Mouse (Mus musculus) left cerebral cortex, adult 11 months (tissue): ENCODE results near the gene Plxna4.
"Not testable (repeated sequence)": the region's sequence is repeated elsewhere in the genome, so short reads cannot be mapped to it uniquely, and the experiment has no call there.

Experiments
- DNase-seq: peaks from one replicate; pipeline ENCODE4 v3.0.0; 2022; ENCODE audit warnings: low spot score

Gene Plxna4

DNA sequence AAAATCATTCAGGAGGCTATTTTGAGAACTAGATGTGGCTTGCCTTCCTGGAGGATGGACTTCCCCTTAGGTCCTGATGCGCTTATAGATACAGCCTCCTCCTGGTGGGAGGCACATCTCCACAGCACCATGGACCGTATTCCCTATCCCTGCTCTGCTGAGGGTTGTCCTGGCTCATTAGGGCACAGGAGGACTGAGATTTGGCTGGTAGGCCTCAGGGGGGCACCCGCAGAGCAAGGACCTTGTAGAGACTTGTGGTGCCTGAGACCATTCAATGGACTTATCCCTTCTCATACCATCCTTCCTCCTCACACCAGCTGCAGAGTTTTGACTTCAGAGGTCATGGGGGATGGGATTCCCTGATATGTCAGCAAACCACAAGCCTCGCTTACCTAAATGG is 47.8 kb downstream of the Plxna4 start:
- DNase-seq: no peak

DNA sequence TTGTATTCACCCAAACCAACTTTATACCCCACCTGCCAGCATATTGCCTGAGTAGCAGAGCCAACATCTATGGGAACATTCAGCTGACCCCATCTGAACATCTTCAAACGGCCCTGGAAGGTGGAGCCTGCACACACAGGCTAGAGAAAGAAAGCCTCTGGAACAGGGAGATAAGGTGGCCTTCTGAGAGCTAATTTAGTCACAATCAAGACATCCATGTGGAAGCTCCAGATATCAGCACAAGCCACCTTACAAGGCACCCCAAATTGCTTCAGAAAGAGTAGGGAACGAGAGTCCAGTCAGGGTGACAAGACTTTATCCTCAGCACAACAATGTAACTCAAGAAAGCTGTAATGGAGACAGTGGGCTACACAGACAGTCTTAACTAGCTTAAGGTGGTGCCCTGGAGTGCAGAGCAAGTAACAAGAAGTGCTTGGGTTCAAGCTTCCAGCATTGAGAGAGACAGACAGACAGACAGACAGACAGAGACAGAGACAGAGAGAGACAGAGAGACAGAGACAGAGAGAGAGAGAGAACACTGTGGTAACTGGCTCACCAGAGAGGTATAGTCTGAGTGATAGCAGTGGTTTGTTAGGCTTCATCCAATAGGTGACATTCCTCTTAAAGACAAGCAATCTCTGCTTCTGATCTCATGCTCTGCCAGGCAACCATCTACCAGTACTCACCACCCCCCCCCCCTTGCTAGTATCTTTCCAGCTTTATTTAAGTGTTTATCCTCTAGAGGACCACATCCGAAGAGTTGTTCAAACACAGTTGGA is 53.8 kb downstream of the Plxna4 start:
- no peak for DNase-seq

DNA sequence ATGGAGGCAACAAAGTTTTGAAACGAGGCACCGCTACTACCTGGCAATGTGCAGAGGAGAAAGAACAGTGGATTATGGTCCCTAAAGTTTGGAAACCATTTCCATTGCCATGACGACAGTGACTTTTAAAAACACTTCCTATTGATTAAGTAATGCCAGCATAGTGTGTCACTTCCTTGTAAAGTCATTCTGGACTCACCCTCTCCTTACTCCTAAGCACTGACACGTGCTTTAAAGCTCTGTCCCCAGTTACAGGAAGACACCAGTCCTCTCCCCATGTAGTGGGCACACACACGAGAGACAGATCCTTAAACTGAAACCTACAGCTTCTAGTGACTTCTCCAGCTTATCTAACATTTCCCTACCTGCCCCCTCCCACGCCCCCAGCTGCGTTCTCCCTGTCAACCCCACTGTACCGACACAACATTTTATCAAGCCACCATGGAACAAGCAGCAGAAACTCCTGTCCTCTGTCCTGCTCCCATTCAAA is 59.9 kb downstream of the Plxna4 start:
- DNase-seq: no peak

DNA sequence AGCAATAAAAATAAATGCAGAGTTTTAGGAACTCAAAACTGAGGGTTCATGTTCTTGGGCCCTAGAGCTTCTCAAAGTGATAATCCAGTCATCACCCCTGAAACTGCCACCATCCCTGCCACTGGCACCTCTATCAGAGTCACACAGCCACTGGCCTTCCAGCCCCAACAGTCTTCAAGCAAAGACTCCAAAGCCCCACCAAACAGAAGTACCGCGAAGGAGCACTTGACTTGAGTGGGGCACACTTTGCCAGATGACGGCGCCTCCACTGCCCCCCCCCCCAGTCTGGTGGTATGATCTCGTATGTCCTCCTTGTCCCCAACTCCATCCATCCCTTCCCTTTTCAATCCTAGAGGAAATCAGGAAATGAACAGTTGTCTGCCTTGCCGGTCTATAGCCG is 60.5 kb downstream of the Plxna4 start:
- no peak for DNase-seq

DNA sequence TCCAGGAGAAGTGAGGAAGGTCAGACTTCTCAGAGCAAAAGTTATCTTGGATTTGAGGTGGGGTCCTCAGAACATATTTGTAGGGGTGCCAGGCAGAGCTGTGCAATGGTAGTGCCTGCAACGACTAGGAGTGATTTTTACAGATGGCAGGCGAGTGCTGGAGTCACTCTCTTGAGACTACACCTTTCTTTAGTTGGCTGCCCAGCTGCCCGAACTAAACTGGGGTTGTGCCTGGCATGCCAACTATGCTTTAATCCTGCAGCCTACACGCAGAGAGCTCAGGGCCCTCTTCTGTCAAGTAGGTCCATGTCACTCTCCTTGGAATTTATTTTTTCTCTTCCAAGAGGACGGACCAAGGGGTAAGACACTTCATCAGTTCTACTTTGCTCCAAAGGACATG is 61.2 kb downstream of the Plxna4 start:
- DNase-seq: no peak

DNA sequence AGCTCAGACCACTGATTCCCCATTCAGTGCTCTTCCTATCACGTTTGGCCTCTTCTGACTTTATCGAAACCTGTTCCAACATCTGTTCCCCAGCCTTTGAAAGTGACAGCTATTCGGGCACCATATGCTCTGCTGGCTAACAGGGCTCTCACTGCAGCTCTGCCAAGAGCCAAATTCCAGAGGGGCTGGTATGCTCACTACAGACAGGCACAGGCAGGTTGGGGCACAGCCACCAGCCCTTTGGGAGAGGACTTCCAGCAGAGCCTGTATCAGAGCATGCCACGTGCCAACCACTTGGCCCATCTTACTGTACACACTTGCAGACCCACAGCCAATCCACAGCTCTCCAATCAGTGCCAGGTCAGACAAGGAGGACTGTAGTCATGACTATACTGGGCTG is 67.9 kb downstream of the Plxna4 start:
- DNase-seq: no peak

DNA sequence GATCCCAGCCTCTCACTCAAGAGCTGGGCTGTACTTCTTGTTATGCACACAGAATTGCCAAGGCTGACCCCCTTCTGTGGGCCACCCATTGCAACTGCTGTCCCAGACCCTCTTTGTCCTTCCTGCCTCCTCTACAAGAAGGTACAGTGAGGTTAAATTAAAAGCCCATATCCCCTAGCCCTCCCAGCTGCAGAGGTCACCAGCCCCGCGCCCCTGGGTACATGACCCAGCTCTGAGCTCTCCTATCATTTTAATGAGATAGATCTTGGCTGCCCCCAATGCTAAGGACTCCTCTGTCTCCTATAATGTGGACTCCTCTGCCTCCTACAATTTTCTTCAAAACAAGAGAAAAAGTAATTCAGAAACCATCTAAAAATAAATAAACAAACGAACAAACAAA is 69.4 kb downstream of the Plxna4 start:
- DNase-seq: no peak

DNA sequence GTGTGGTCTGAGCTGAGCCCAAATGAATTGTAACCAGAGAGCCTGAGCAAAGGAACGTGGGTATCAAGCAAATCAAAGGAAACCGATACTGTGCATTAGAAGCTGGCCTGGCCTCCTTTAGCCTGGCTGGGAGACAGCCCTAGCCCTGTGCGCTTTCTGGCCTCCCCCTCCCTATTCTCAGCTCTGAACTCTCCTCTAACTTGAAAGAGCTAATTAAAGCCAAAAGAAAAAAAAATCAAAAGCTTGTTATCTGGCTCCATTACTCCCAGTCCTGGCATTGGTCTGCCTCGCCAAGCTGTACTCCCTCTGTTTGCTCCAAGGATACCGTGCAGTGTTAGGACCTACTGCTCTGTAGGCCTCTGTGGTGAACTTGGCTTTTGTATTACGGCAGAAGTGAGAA is 73.9 kb downstream of the Plxna4 start:
- DNase-seq: no peak

DNA sequence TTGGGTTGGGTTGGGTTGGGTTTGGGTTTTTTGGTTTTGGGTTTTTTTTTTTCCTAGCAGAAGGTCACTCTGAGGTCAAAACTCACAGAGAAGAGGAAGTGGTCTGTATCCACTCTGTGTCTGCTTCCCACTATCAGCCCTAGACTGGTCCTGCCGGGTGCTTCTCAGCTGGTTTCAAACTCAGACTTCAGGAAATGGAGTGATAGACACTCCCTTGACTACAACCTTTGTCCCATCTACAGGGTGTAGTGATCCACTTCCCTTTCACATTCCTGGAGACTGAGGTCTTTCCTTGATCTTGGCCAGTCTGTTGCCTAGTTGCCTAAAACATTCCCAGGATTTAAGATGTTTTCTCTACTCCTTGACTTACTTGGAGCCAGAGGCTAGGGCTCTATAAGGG is 76.0 kb downstream of the Plxna4 start:
- no peak for DNase-seq

DNA sequence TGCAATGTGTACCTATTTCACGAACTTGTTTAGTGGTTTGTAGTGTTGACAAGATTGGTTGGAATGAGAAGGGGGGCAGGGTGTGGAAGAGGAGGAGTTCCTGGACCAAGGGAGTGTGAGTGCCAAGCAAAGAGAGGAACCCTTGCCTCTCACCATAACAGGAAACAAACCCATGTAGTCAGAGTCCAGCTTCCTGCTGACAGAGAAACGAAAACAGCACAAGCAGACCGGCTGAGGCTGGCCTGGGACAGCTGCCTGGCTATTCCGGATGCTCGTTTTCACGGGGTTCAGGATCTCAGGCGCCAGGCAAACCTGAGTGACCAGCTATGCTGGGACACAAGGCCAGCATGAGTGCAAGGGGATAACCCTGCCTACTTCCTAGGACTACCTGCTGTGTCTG is 77.1 kb downstream of the Plxna4 start:
- no peak for DNase-seq

DNA sequence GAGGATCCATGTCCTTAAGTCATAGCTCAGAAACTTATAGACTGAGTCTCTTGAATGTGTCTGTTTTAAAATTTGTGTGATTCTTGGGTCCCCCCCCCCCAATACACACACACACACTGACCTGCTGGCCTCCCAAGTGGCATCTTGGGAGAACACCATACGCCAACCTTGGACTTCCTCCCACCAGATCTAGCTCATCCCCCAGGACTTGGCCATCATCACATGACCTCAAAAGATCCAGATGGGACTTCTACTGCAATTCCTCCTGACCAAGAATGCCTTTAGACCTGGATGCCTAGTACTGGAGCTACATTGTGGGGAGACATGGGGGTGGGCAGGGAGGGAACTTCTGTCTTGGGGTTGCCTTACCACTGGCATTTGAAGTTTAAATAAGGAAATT is 77.5 kb downstream of the Plxna4 start:
- no peak for DNase-seq

DNA sequence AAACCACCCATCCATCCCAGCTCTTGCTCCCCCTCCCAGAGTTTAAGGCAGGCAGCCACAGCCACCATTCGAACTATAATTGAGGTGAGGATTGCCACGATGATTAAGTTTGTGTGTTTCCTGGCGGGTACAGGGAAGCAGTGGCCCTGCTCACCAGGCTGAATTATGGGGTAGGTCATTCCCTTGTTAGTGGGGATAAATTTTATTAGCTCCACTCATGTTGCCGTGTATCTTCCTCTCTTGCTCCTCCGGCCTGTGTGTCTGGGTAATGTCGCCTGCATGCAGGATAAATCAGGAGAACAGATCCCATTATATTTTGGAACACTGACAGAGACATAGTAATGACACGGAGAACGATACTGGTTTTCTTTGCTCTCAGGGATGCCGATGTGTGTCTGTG is 78.9 kb downstream of the Plxna4 start:
- DNase-seq: no peak

DNA sequence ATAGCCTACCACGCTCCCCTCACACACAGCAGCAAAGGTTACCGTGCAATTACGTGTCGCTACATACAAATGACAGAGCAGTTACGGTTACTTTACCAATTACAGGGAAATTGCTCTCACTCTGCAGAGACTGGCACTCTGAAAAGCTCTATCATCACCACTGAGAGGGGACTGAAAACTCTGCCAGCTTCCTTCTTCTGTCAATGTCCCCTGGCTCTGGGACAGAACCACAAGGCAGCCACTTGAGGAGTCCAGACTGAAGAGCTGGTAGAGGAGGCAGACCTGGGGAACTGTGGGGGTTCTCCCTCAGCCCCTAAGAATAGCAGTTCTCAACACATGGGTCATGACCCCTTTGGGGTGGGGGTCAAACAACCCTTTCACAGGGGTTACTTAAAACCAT is 83.0 kb downstream of the Plxna4 start:
- DNase-seq: no peak

DNA sequence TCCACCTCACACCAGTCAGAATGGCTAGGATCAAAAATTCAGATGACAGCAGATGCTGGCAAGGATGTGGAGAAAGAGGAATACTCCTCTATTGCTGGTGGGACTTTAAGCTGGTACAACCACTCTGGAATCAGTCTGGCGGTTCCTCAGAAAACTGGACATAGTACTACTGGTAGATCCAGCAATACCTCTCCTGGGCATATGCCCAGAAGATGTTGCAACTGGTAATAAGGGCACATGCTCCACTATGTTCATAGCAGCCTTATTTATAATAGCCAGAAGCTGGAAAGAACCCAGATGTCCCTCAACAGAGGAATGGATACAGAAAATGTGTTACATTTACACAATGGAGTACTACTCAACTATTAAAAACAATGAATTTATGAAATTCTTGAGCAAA is 86.8 kb downstream of the Plxna4 start:
- not testable (repeated sequence) for DNase-seq

DNA sequence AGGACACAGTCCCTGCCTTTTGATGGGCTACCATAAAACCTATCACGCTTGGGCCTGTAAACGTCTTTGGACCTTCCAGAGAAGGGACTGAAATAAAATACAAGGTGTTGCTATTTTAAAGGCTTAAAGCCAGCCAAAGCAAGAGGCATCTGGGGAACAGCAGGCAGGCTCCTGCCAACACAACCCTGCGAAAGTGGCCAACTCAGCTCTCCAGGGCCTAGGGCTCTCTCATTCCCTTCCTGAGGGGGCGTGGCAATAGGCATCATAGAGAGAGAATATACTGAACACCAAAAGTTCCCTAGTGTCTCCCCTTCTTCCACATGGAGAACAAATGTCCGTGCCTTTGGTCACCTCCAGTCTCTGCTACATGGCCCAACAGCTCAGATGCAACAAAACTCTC is 89.9 kb downstream of the Plxna4 start:
- no peak for DNase-seq

DNA sequence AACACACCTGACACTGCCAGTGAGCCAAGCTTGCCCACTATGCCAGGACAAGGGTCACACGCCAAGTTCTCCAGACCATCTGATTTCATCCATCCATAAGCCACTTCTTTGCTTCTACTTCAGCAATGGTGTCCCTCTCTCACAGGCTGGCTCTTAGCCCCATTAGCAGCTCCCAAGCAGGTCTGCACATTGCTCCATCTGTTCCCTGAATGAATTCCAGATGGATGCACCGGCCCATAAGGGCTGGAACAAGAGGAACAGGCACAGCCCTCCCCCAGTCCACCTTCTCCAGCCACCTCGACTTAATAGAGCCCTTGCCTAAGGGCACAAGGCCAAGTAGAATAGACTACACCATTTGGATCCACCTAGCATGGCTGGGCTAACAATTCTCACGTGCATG is 91.9 kb downstream of the Plxna4 start:
- no peak for DNase-seq

DNA sequence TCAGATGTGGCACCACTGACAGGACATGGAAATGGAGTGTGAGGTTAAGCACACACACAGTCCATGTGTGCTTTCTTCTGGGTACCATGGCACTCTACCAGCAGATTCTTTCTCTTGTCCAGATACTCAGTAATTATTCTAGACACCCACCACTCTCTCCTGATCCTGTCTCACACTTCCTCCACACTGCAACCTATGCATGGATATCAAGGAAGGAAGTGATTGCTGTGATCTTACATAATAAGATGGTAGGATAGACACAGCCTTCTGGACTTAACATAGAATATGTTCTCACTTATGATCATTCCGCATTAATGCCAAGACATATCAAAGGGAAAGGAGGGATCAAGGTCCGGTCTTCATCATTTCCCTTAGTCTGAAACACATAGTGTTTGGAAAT is 92.5 kb downstream of the Plxna4 start:
- DNase-seq: no peak

DNA sequence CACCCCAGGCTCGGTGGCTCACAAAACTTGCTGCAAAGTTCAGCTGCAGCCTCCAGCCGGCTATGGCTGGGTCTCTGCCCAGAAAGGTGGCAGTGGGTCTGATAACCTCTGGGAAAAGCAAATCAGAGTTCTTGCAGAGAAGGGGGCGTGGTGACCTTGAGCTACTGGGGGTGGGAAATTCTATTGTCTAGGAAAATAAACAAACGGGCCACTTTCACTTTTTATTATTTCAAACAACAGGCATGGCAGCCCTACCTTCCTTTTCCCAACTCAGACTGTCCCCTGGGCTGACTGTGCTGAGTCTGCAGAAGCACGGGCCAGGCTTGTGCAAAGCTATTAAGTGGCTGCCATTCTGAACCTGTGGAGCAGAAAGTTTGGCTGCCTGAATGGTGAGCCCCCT is 94.4 kb downstream of the Plxna4 start:
- DNase-seq: no peak

DNA sequence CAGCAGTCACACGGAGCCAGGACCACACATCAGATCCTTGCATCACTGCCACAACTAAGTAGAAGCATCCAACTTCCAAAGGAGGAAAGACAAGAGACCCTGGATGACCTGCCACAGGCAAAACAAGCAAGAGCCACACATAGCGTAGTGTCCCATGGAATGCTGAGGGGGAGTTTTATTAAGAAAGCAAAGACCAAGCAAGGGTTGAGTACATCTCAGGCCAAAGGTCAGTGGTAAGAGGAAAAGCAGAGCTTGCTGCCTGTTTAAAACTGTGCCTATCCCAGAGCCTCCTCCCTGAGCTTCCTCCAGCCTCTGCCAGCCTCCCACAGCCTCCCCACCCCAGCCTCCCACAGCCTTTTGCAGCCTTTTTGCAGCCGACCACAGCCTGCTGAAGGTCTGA is 100.9 kb downstream of the Plxna4 start:
- DNase-seq: no peak

DNA sequence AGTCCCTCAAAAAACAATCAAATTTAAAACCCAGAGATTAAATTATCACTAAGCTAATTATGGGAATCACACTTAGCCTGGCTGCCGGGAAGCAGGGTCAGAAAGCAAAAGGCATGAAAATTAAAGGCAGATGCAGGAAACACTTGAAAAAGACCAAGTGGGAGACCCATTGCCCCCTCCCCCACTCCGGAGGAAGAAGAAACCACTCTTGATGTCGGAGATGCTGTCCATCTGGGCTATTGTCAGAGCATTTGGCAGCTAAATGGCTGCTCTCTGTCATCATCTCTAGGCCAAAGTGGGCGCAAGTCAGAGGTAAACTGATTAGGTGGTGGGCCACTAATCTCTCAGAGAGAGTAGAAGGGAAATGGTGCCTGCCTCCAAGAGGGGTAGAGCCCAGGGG is 105.5 kb downstream of the Plxna4 start:
- DNase-seq: no peak

DNA sequence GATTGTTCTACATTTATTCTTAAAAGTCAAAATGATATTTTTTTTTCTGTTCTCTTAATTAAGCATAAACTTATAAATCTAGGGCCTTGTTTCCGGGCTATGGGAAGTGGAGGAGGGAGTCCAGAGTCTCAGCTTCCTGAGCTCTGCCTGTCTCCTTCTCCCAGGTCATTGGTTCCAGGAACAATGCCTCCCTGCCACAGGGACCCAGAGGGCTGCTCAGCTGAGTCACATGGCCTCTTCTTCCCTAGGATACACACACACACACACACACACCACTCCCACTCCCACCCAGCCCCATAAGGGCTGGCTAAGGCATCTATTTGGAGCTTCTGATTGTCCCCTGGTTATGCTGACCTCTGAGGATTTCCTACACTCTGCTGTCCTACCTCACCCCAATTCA is 107.3 kb downstream of the Plxna4 start:
- DNase-seq: no peak

DNA sequence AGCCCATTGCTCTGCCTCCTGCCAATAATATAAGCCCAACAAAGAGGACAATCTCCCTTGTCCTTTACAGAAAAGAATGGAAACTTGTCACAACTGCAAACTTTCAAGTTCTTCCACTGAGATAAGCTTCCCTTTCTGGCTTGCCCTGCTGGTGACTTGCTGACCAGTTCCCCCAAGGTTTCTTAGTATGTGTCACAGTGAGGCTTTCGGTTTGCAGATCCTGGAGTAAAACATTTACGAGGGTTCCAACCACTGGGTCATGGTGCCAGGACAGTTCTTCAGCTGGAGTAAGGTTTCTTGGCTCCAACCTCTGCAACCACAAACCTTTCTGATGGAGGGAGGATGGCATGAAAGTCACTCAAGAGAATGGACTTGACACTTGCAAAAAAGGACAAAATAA is 108.2 kb downstream of the Plxna4 start:
- no peak for DNase-seq

DNA sequence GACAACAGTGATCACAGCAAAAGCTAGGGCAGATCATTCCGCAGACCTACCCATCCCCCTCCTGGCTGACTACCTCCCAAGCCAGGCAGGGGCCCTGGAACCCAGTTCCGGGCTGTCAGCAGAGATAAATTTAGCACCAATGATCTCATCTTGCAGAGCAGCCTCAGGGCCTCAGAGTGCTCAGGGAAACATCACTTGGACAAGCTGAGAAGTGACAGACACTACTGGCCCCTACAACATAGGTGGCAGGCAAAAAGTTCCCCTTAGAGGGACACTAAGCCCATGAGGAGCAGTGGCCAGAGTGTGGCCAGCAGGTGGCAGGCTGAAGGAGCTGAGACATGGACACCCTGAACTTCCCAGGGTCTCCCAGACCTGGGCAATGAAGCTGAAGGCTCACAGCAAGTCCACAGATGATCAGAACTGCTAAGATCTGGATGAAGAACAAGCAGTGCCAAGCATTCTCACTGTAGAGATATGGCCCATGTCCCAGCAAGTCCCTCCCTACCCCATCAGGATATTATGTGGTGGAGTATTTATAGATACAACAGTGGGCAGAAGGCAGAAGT is 108.7 kb downstream of the Plxna4 start:
- peak; percentile 43 for DNase-seq

DNA sequence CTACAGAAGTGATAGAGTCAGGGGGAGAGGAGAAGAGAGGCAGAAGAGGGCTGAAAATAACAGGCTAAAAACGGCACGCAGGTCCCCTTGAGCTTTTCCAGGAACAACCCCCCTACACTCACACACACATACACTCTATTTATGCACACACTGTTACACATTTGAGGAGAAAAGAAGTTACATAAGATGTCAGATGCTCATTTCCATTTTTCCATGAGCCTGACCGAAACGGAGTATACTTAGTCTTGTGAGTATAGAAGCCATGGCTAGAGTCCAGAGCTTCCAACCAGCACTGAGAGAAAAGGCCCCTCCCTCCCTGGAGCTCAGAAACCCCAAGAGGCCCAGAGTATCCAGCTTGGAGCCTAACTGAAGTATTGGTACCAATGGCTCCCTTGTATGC is 112.0 kb downstream of the Plxna4 start:
- peak; percentile 51 for DNase-seq
